Mouse (Mus musculus): ENCODE measurements at regions not wholly inside any gene's neighbourhood (a gene's known extent, or its start where the extent isn't known, plus 50 kb on each side); places are given as distances from the start of the nearest gene placed in this dataset.

DNA sequence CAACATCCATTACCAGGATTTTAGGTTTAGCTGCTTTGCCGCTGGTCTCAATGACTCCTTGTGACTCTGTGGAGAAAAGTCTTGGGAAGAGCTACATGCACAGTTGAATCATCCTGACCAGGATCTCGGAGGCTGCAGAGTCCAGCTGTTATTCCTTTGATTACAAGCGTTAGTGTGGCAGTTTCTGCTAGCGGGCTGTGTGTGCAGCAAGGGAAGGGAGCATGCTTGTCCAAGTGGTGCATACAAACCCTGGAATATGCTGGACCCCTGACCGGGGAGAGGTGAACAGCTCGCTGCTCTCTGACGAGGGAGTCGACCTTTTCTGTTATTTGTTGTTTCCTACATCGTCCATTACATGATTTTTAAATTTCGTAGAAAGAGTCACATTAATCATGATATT lies 170.9 kb downstream of the Slc38a4 start:
- TF ChIP-seq POLR2A (IDR thresholded peaks at IDR 0.05; ENCODE audit: borderline replicate concordance, extremely low read depth, low read depth, low read length) (no peak), CTCF (IDR thresholded peaks at IDR 0.05; ENCODE audit: insufficient read depth, low read length) (no peak)

Data from lung, adult 2 months (tissue).